Mouse (Mus musculus): ENCODE measurements around the gene Gm29106. TPM values are rescaled to one million over a fixed set of nuclear protein-coding genes. Genes with fewer than 3 reads are reported as not detected.

Gene Gm29106
- total RNA-seq (2023), result not detected

GRCm38 (mm10) chr1:118176242-118176641 lies at the start of gene Gm29106:
Gm29106 (plus strand) TSS chr1:118176542.

Other genes starting within 250 kb of the Gm29106 start
- gene Gm28168, start 248.5 kb upstream of the Gm29106 start, total RNA-seq (2023), result not detected
- gene Gm7145, start 210.6 kb upstream of the Gm29106 start, total RNA-seq (2023), result not detected
- gene Tsn, start 135.2 kb downstream of the Gm29106 start, total RNA-seq (2023), result 10 to 100 TPM; 56.5 to 62.1 TPM
- 10 to 100 TPM; 24.1 to 24.6 TPM for gene Nifk, start 145.3 kb downstream of the Gm29106 start, total RNA-seq (2023)
- gene Clasp1, start 212.5 kb downstream of the Gm29106 start, total RNA-seq (2023), result 10 to 100 TPM; 59.0 to 65.5 TPM